Mouse (Mus musculus) midbrain, embryonic 16.5 days (tissue): Measurements from ENCODE around the gene Iqce. TPM values are rescaled to one million over a fixed set of nuclear protein-coding genes. Genes with fewer than 3 reads are reported as not detected.

Experiments used
- ATAC-seq: fragments of 200-750 bp; cut with Nextera tagmentation; 2 replicates; pipeline ENCODE4 v1.8.0; 2017; ENCODE audit warnings: moderate TSS enrichment
- H3K27ac ChIP-seq: fragments of 300-500 bp; sonication (generic); 2 replicates; pipeline ENCODE4 v1.5.1; 2014; ENCODE audit warnings: mild to moderate bottlenecking, low read length, mixed read lengths
- H3K27me3 ChIP-seq: fragments of 300-500 bp; sonication (generic); 2 replicates; pipeline ENCODE4 v1.6.1; 2014; ENCODE audit warnings: low read depth, low read length, mixed read lengths; ENCODE audit not compliant: control insufficient read depth, insufficient read depth
- H3K36me3 ChIP-seq: fragments of 300-500 bp; sonication (generic); 2 replicates; pipeline ENCODE4 v1.6.1; 2014; ENCODE audit warnings: mild to moderate bottlenecking, low read length, moderate library complexity, mixed read lengths; ENCODE audit not compliant: control insufficient read depth, insufficient read depth
- H3K4me1 ChIP-seq: fragments of 300-500 bp; sonication (generic); 2 replicates; pipeline ENCODE4 v1.6.1; 2014; ENCODE audit warnings: mild to moderate bottlenecking, low read length, mixed read lengths; ENCODE audit not compliant: control insufficient read depth, insufficient read depth
- H3K4me2 ChIP-seq: fragments of 300-500 bp; sonication (generic); 2 replicates; pipeline ENCODE4 v1.6.1; 2014; ENCODE audit warnings: mild to moderate bottlenecking, low read length, mixed read lengths
- H3K4me3 ChIP-seq: fragments of 300-500 bp; sonication (generic); 2 replicates; pipeline ENCODE4 v1.5.1; 2014; ENCODE audit warnings: low read depth, mild to moderate bottlenecking, low read length, moderate library complexity, mixed read lengths
- H3K9ac ChIP-seq: fragments of 300-500 bp; sonication (generic); 2 replicates; pipeline ENCODE4 v1.6.1; 2014; ENCODE audit warnings: low read depth, low read length, mixed read lengths
- H3K9me3 ChIP-seq: fragments of 300-500 bp; sonication (generic); replicated peaks from 2 replicates; pipeline ENCODE4 v1.6.1; 2014; ENCODE audit warnings: mild to moderate bottlenecking, low read length, mixed read lengths; ENCODE audit not compliant: control insufficient read depth, poor library complexity, severe bottlenecking
- WGBS: fragments of 180-500 bp; shearing (Covaris S2); extraction: QIAGEN DNeasy Blood & Tissue Kit; methylation state at CpG from one replicate; pipeline ENCODE4 v1.1.7; 2014; 5-methylcytosine and 5-hydroxymethylcytosine counted together
- polyA plus RNA-seq: library from polyadenylated mRNA; unstranded; fragments of >200 nt; fragmentation: Nextera tagmentation; extraction: Ambion mirVana; gene quantifications from 2 replicates; pipeline ENCODE4 v1.2.1, GENCODE M21; 2015

Iqce gene
- polyA plus RNA-seq, 1 experiment from 2014 or later, result 31.5 TPM

- Histone ChIP-seq H3K27me3 (no peaks in the 10 kb centered on the region), H3K36me3 (peaks cover 14% of the 10 kb centered on the region; the same call in 1 of the 2 replicates), H3K9ac (no peak overlapping the region), H3K27ac (no peak overlapping the region), H3K4me3 (no peak overlapping the region), H3K9me3 (no peaks in the 10 kb centered on the region), H3K4me2 (no peak overlapping the region), H3K4me1 (peaks cover 31% of the 10 kb centered on the region)
- ATAC-seq, result no peak
- WGBS, result 91% methylated on average over 4 of the region's 4 CpGs
Measured at GRCm38 (mm10) chr5:140639312-140639711, 62.9 kb downstream of the Iqce start.

- no peak overlapping the region for H3K4me3 ChIP-seq
- ATAC-seq, result no peak
- H3K9ac ChIP-seq, result no peak overlapping the region
- H3K27me3 ChIP-seq, result no peaks in the 10 kb centered on the region
- H3K4me1 ChIP-seq, result peaks cover 31% of the 10 kb centered on the region
- no peak overlapping the region for H3K27ac ChIP-seq
- 90% methylated on average over 6 of the region's 6 CpGs for WGBS
- H3K36me3 ChIP-seq, result peaks cover 22% of the 10 kb centered on the region; the same call in 1 of the 2 replicates
- H3K4me2 ChIP-seq, result no peak overlapping the region
- H3K9me3 ChIP-seq, result no peaks in the 10 kb centered on the region
Measured at GRCm38 (mm10) chr5:140638484-140638883, 63.7 kb downstream of the Iqce start.

GRCm38 (mm10) chr5:140637989-140638388, 64.2 kb downstream of the Iqce start:
- no peak overlapping the region for H3K27ac ChIP-seq
- no peaks in the 10 kb centered on the region for H3K9me3 ChIP-seq
- no peaks in the 10 kb centered on the region for H3K27me3 ChIP-seq
- WGBS, result 91% methylated on average over 3 of the region's 3 CpGs
- peaks cover 25% of the 10 kb centered on the region; the same call in 1 of the 2 replicates for H3K36me3 ChIP-seq
- ATAC-seq, result no peak
- H3K4me2 ChIP-seq, result no peak overlapping the region
- no peak overlapping the region for H3K4me3 ChIP-seq
- H3K4me1 ChIP-seq, result peaks cover 29% of the 10 kb centered on the region
- no peak overlapping the region for H3K9ac ChIP-seq

GRCm38 (mm10) chr5:140637058-140637410, 65.1 kb downstream of the Iqce start:
- no peaks in the 10 kb centered on the region for H3K9me3 ChIP-seq
- peaks cover 32% of the 10 kb centered on the region; the same call in 1 of the 2 replicates for H3K36me3 ChIP-seq
- no peak for ATAC-seq
- H3K27ac ChIP-seq, result peak overlapping the region; percentile 38; the same call in 1 of the 2 replicates
- peaks cover 23% of the 10 kb centered on the region; the same call in 1 of the 2 replicates for H3K4me1 ChIP-seq
- H3K9ac ChIP-seq, result no peak overlapping the region
- H3K27me3 ChIP-seq, result no peaks in the 10 kb centered on the region
- 61% methylated on average over 6 of the region's 6 CpGs for WGBS
- no peak overlapping the region for H3K4me2 ChIP-seq
- H3K4me3 ChIP-seq, result no peak overlapping the region

- WGBS, result 97% methylated on average over 7 of the region's 7 CpGs
- peaks cover 35% of the 10 kb centered on the region; the same call in 1 of the 2 replicates for H3K36me3 ChIP-seq
- no peaks in the 10 kb centered on the region for H3K27me3 ChIP-seq
- H3K9me3 ChIP-seq, result no peaks in the 10 kb centered on the region
- no peak overlapping the region for H3K4me2 ChIP-seq
- no peak overlapping the region for H3K9ac ChIP-seq
- peak overlapping the region; percentile 38; the same call in 1 of the 2 replicates for H3K27ac ChIP-seq
- no peak for ATAC-seq
- peaks cover 19% of the 10 kb centered on the region; the same call in 1 of the 2 replicates for H3K4me1 ChIP-seq
- no peak overlapping the region for H3K4me3 ChIP-seq
Measured at GRCm38 (mm10) chr5:140636316-140637057, 65.7 kb downstream of the Iqce start.

GRCm38 (mm10) chr5:140634798-140635722, 67.1 kb downstream of the Iqce start:
- WGBS, result 93% methylated on average over 26 of the region's 26 CpGs

GRCm38 (mm10) chr5:140633432-140633831, 68.7 kb downstream of the Iqce start:
- no peak overlapping the region for H3K4me3 ChIP-seq
- peaks cover 59% of the 10 kb centered on the region for H3K36me3 ChIP-seq
- no peaks in the 10 kb centered on the region for H3K27me3 ChIP-seq
- H3K4me2 ChIP-seq, result no peak overlapping the region
- no peak overlapping the region for H3K27ac ChIP-seq
- H3K9ac ChIP-seq, result no peak overlapping the region
- no peaks in the 10 kb centered on the region for H3K9me3 ChIP-seq
- no peak for ATAC-seq
- WGBS, result 83% methylated on average over 7 of the region's 7 CpGs
- H3K4me1 ChIP-seq, result peaks cover 9% of the 10 kb centered on the region; the same call in 1 of the 2 replicates

More at GRCm38 (mm10) chr5:140634798-140635722, 67.1 kb downstream of the Iqce start:
- ATAC-seq, result no peak
- Histone ChIP-seq H3K27me3 (no peaks in the 10 kb centered on the region), H3K36me3 (peaks cover 43% of the 10 kb centered on the region), H3K9me3 (no peaks in the 10 kb centered on the region), H3K4me2 (no peak overlapping the region), H3K4me1 (peaks cover 11% of the 10 kb centered on the region; the same call in 1 of the 2 replicates), H3K9ac (no peak overlapping the region), H3K27ac (no peak overlapping the region), H3K4me3 (no peak overlapping the region)

- Histone ChIP-seq H3K36me3 (peaks cover 79% of the 10 kb centered on the region), H3K27ac (no peak overlapping the region), H3K4me1 (no peaks in the 10 kb centered on the region), H3K9me3 (no peaks in the 10 kb centered on the region), H3K9ac (no peak overlapping the region), H3K4me2 (no peak overlapping the region), H3K27me3 (no peaks in the 10 kb centered on the region), H3K4me3 (no peak overlapping the region)
- 94% methylated on average over 9 of the region's 9 CpGs for WGBS
- ATAC-seq, result no peak
Measured at GRCm38 (mm10) chr5:140628995-140629394, 73.2 kb downstream of the Iqce start.
